Mouse (Mus musculus) thymus, postnatal 25 days (tissue): ENCODE measurements at regions not wholly inside any gene's neighbourhood (a gene's known extent, or its start where the extent isn't known, plus 50 kb on each side); places are given as distances from the start of the nearest gene placed in this dataset.

Source experiments
- DNase-seq: peaks from one replicate; pipeline ENCODE4 v3.0.0; 2022

DNA sequence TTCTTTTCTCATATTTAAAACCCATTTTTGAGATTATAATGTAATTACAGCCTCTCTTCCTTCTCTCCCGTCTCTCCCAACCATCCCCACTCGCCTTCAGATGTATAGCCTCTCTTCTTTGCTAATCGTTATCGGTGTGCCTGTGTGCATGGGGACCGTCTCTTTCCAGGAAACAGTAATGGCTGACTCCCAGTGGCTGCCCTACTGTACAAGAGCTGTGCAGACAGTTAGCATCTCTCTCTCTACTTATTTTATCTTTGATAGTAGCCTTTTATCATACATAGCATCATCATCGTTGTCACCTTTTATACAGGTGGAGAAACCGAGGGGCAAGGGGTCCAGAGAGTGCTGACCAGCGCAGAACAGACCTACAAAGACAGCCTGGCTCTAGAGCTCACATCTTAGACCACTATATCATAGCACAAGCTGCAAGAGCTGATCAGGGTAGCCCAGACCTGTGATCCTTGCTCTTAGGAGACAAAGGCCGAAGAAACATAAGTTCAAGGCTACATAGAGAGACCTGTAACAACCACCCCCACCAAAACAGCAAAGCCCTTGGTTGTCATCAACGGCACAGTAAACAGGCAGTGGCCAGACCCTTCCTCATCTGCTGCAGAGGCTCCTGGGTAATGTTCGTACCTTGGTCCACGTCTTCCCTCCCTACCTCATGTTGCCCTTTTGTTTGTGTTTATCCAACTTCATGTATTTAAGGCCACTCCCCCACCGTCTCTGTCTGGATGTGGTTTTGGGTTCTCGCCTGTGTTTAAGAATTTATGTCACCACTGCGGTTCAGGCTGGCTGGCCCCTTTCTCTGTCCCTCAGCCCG is 103.1 kb upstream of the Cpm start:
- DNase-seq = no peak

DNA sequence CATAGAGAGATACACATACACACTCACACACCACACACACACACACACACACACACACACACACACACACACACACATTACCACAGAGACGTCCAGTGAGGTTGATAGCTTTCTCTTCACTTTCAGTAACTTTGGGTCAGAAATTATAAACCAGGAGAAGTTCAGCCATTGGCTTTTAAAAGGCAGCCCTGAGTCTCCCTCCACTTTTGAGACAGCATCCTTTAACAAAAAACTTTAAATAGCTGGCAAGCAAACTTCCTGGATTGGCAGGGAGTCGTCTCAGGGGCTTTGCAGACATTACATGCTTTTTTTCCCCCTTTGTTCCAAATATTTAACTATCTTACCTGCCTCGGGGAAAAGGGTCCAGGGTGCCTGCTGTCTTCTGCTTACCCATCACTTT is 103.7 kb upstream of the Cpm start:
- no peak for DNase-seq

GRCm38 (mm10) chr10:117524926-117525565 is 104.3 kb upstream of the Cpm start:
- DNase-seq = no peak

GRCm38 (mm10) chr10:117524101-117524500 is 105.2 kb upstream of the Cpm start:
- DNase-seq = no peak

DNA sequence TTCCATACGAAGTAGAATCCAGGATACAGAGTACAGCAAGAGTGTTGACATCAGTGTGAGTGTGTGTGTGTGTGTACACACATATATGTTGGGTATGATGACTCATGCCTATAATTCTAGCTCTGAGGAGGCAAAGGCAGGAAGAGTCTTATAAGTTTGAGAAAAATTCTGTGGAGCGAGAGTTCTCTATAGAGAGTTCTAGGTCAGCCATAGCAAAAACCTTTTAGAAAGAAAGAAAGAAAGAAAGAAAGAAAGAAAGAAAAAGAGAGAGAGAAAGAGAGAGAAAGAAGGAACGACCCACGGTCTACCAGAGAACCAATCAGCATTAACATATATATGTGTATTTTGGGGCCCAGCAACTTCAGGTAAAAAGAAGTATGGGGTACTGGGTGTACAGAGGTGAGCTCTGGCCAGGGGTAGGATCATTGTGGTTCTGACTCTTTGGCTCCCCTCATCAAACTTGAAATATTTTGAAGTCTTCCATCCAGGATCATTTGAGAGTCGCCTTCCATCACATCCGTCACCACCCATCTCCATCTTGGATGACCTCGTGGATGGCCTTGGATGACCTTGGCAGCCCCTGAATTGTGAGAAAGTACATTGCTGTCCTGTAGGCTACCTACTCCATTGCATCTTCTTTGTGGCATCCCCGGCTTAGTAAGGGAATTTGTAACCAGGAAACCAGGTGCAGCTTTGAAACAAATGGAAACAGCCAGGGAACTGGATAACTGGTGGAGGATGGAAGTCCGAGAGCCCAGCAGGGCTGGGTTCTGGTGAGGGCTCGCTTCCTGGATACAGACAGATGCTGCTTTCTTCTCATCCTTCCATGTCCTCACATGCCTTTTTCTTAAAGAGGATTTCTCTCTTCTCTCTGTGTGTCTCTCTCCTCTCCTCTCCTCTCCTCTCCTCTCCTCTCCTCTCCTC is 106.1 kb upstream of the Cpm start:
- DNase-seq = no peak

- no peak for DNase-seq
These were observed 106.9 kb upstream of the Cpm start for GRCm38 (mm10) chr10:117522373-117522772.

GRCm38 (mm10) chr10:117521315-117522270 is 107.7 kb upstream of the Cpm start:
- no peak for DNase-seq

GRCm38 (mm10) chr10:117520536-117521314 is 108.6 kb upstream of the Cpm start:
- no peak for DNase-seq

DNA sequence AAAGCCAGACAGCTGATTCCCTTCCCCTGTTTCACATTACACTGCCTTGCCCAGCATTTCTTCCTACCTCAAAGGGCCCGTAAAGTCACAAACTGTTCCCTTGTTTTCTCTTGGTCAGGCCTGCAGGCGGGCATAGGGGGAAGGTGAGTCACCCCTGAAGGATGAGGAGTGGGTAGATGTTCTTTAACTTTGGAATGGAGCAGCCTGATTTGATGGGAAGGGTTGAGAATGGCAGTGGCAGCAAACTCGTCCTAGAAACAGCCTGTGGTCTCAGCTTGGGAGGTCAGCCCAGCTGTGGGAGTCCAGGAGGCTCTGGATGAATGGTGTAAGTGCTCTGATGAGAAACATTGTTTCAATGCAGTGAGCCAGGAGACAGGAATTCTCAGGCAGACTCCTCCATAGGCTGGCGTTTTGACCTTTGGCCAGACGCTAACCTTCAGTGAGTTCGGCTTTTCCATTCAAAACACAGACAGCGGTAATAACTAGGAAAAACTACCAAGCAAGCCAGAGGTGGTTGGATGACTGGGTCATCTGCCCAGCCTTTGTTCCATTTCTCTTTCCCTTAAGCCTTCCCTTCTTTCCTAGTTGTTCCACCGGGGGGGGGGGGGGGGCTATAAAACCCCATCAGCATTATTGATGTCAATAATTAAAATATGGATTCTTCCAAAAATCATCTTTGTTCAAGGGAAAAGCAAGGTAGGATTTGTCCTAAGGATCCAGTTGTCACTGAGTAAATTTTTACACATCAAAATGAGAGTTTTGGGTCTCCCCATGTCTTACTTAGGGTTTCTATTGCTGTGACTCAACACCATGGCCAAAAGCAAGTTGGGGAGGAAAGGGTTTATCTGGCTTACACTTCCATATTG is 109.4 kb upstream of the Cpm start:
- no peak for DNase-seq

DNA sequence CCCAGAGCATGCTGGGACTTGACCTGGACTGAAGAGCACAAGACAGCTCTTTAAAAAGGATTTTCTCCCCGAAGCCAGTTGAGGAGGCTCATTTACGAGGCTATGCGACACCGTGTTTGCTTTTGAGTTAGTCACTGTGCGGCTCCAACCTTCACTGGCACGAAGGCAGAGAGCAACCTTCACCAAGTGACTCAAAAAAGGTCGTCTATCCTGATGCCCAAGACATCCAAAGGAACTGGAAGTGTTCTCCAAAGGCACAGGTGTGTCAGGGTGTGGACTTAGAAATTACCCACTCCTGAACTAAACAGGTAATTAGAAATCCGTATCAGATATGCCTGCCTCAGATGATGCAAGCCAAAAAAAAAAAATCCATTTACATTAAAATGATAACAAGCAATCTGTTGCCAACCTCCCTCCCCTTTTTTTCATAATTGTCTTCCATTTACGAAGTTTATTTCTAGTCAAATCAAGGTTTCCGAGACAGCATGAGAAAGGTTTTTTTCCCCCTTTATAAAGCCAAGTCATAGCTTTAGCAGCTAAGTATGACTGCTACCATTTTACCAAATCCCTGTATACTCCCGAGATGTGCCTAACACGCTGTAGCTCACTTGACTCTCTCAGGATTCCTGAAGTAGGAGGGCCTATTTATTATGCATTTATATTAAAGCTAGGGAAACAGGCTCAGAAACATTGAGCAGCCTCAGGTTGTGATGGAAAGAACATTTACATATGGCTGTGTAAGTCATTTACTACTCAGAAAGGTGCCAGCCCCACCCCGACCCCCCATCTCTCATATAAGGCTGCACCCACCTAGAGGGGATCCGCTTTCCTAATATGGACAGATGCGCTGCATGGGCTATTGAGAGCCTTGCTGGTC is 110.3 kb upstream of the Cpm start:
- no peak for DNase-seq

DNA sequence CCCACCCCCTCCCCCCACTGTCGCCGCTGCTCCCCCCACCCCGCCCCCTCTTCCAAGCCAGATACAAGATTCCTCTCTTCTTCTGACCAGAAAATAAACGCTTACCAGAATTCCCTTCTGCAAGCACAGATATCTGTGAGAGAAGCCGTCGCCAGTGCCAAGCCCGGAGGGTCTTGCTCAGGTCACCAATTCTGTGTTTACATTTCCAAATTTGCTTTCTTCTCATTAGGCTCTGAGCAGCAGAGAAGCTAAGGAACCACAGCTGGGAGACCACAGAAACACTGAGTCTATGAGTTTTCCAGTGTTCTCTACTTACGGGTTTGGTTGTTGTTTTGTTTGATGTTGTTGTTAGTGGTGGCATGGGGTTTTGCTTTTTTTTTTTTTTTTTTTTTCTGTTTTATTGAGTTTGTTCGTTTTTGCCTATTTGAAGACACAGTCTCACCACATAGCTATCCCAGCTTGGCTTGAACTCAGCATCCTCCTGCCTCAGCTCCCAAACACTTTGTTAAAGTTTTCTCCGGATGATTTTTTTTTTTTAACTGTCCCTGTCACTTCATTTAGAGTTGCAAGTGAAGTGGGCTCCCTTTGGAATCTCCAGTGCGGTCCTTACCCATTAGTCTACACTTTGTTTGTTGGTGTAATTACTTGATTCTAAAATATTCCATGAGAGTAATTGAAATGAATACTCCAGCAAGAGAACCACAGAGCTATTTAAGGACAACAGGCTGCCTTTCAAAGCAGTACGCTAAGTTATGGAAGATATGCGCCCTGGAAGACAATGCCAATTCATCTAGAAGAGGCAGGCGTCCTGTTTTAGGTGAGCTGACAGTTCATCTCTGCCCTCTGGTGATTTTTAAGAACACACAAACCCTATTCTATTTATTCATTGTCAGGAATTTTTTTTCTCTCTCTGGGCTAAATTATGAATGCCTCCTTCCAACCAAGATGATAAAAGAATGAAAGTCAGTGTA is 111.2 kb upstream of the Cpm start:
- DNase-seq = no peak

- DNase-seq = no peak
These were observed 112.1 kb upstream of the Cpm start for GRCm38 (mm10) chr10:117517071-117517714.

DNA sequence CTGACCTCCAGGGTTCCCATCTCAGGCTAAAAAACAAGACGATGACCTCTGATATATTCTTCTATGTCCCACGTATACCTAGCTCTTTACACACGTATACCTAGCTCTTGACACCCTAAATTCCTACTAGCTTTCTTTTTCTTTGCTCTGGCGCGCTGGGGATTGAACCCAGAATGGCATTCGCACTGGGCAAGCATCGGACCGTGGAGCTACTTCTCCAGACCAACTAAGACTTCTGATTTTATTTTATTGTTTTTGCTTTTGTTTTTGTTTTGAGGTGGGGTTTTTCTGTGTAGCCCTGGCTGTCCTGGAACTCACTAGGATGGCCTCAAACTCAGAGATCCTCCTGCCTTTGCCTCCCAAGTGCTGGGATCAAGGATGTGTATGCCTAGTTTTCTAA is 112.8 kb upstream of the Cpm start:
- DNase-seq = no peak

DNA sequence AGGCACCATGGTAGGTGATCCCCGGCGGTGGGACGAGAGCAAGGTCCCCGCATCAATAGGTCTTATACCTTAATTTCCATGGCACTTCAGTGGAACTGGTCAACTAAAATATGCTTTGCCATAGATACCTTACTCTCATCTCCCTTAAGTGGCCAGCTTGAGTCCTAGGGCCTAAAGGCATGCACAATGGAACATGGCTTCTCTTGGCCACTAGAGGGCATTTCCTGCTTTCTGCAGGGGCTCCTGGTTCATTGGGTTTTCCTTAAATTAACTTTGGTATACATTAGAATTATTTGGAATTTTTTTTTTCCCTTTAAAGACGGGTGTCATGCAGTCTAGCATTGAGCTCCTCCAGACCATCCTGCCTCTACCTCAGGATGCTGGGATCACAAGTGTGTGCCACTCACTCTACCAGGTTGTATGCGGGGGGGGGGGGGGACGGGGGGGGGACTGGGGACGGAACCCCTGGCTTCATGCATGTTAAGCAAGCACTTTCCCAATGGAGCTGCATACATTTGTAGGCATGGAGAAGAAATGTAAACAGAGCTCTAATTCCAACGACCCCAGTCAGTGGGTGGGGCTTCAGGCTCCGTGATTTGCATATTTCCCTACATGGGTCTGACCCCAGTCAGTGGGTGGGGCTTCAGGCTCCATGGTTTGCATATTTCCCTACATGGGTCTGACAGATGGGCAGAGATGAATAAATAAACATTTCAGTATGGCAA is 113.4 kb upstream of the Cpm start:
- DNase-seq = peak; percentile 36

- DNase-seq = no peak
These were observed 114.3 kb upstream of the Cpm start for GRCm38 (mm10) chr10:117515039-117515438.

GRCm38 (mm10) chr10:117513925-117514546 is 115.3 kb upstream of the Cpm start:
- no peak for DNase-seq
